Mouse (Mus musculus) thymus, adult 2 months (tissue): ENCODE data around the gene Hspb6. TPM values are rescaled to one million over a fixed set of nuclear protein-coding genes. Genes with fewer than 3 reads are reported as not detected.

ENCODE experiments used
- DNase-seq: peaks from one replicate; pipeline ENCODE4 v3.0.0; 2021
- H3K27ac ChIP-seq: fragments of 200-500 bp; 2 replicates; pipeline ENCODE4 v1.5.1; 2012; ENCODE audit warnings: low read length, control low read depth; ENCODE audit not compliant: control insufficient read depth, insufficient read depth
- H3K27me3 ChIP-seq: fragments of 200-500 bp; 2 replicates; pipeline ENCODE4 v1.6.1; 2012; ENCODE audit warnings: mild to moderate bottlenecking, low read length, moderate library complexity, mixed read lengths; ENCODE audit not compliant: control insufficient read depth, insufficient read depth
- H3K36me3 ChIP-seq: fragments of 200-500 bp; 2 replicates; pipeline ENCODE4 v1.6.1; 2012; ENCODE audit warnings: mild to moderate bottlenecking, low read length, moderate library complexity; ENCODE audit not compliant: control insufficient read depth, insufficient read depth
- H3K4me1 ChIP-seq: fragments of 200-500 bp; replicated peaks from 2 replicates; pipeline ENCODE4 v1.6.1; 2012; ENCODE audit warnings: low read length; ENCODE audit not compliant: control insufficient read depth, insufficient read depth
- H3K4me3 ChIP-seq: fragments of 200-500 bp; 2 replicates; pipeline ENCODE4 v1.5.1; 2012; ENCODE audit warnings: mild to moderate bottlenecking, low read length, control low read depth, moderate library complexity; ENCODE audit not compliant: control insufficient read depth, insufficient read depth
- CTCF ChIP-seq: fragments of 200-500 bp; IDR thresholded peaks from 2 replicates; pipeline ENCODE4 v1.5.1; 2012; ENCODE audit warnings: mild to moderate bottlenecking, control low read depth, low read length, moderate library complexity, borderline replicate concordance; ENCODE audit not compliant: control insufficient read depth, poor library complexity, insufficient read depth; ENCODE audit errors: extremely low read depth
- POLR2A ChIP-seq: fragments of 200-500 bp; IDR thresholded peaks from 2 replicates; pipeline ENCODE4 v1.6.1; 2012; ENCODE audit warnings: mild to moderate bottlenecking, low read length, control low read depth, moderate library complexity; ENCODE audit not compliant: control insufficient read depth, poor library complexity, insufficient read depth; ENCODE audit errors: extremely low read depth
- WGBS: fragments of 180-500 bp; shearing (Covaris S2); methylation state at CpG from one replicate; pipeline ENCODE4 v1.1.7; 2018; 5-methylcytosine and 5-hydroxymethylcytosine counted together
- polyA plus RNA-seq: library from polyadenylated mRNA; depleted of rRNA; stranded (reverse); fragments of >200 nt; gene quantifications from 2 replicates; pipeline ENCODE4 v1.2.3, GENCODE M21; 2012

The Hspb6 gene
- polyA plus RNA-seq, 1 experiment = 89.6 TPM

DNA sequence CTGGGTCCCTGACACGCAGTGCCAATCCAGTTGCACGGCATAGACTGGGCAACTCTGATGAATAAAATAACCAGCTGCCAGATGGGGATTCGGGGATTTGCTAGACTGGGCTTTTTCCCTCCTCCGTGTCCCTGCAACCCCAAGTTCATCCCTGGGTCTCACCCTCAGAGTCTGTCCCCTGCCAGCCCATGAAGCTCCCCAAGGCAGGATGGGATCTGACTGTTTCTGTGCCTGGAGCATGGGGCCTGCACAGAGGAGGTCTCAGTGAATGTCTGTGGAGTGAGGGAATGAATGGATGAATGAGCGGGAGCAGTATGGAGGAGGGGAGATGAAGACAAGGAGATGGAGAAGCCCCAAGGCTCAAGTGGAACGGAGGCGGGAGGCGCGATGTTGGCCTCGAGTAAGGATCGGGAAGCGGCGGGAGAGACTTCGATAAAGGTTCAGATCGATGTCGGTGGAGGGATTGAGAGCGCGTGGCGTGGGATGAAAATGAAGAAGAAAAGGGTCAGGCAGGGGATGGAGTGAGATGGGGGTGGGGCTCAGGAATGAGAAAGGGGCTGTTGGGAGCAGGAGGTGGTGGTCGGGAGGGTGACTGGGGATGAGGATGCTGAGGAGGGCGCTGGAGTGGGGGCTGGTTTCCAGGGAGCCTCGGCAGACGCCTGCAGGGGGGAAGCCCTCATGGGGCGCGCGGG, 17.9 kb upstream of the Hspb6 start:
- DNase-seq = peak; percentile 22
- 38% methylated on average over 26 of the region's 26 CpGs for WGBS

DNA sequence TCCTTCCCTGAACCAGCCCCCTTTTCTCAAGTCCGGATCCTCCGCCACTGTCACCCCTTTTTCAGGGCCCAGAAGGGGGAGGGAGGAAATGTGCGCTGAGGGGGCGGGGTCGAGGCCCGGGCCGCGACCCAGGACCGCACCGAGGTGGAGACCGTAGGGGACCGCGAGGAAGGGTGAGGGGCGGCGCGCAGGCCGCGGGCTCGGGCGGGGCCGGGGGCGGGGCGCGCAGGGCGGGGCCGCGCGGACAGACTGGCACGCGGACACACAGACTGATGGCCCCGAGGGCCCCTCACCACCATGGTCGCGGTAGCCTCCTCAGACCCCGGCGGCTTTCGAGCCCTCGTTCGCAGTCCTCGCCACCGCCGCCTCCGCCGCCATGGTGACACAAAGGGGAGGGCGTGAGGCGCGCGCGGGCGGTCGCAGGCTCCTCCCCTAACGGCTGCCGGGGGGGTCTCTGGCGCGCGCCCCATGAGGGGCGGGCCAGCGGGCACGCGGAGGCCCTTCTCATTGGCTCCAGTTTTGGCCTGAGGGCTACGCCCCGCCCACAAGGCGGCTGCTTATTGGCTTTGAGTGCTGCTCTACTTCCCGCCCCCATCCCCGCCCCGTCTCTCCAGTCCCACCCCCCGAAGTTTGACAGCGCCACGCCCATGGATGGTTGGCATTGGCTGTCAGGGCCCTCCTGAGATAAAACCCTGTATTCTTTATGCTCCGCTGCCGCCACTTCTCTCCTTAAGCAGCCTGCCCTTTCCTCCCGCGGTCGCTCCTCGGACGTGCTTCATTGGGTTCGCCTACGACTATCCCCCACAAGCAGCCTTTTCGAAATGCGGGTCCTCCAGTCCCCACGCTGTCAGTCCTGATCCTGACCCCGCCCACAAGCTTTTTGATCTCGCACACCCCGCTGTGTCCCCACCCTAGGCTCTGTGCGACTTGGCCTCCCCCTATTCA, 17.1 kb upstream of the Hspb6 start, which contains the start of gene Arhgap33:
TSS of gene Arhgap33 (minus strand) at position 428 of the 945 bp plus-strand sequence.
- WGBS = under 1% methylated on average over 71 of the region's 84 CpGs
- H3K27ac ChIP-seq = no peak within 1 kb of the TSS

More for the DNA sequence above, 17.9 kb upstream of the Hspb6 start:
- H3K27me3 ChIP-seq = no peaks in the 10 kb centered on the region
- peaks cover 20% of the 10 kb centered on the region for H3K36me3 ChIP-seq
- TF ChIP-seq POLR2A = no peak
- peak; percentile 25; the same call in 1 of the 2 replicates for TF ChIP-seq CTCF
- peak overlapping the region; percentile 80 for H3K4me3 ChIP-seq
- peaks cover 12% of the 10 kb centered on the region for H3K4me1 ChIP-seq
- H3K27ac ChIP-seq = no peak overlapping the region

DNA sequence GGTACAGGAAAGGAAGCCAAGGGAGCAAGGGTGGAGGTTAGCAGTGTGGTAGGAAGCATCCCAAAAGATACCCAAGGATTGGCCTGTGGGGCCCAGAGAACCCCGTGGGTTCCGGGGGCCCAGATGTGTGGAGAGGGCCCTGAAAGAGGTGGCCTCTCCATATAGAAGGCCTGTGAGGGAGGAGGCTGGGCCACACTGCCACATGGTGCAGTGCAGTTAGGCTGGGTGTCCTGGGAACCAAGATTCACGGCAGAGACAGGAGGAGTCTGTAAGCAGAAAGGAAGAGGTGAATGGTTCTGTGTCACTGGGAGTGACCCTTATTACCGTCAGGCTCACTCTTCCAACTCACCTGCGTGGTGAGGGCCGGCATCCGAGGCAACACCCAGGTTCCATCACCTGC, 11.4 kb upstream of the Hspb6 start:
- TF ChIP-seq CTCF = no peak
- TF ChIP-seq POLR2A = no peak
- WGBS = 99% methylated on average over 7 of the region's 7 CpGs
- Histone ChIP-seq H3K27me3 (no peaks in the 10 kb centered on the region), H3K4me1 (peaks cover 1% of the 10 kb centered on the region; the same call in 1 of the 2 replicates), H3K27ac (no peak overlapping the region), H3K4me3 (no peak overlapping the region), H3K36me3 (no peaks in the 10 kb centered on the region)
- no peak for DNase-seq

More for the DNA sequence above, 17.1 kb upstream of the Hspb6 start, which contains the start of gene Arhgap33:
- peaks cover 12% of the 10 kb centered on the region for H3K4me1 ChIP-seq
- H3K4me3 ChIP-seq = peak within 1 kb of the TSS; percentile 80
- TF ChIP-seq CTCF = 0 out of 2 replicates have a peak, but pooled peaks have one; percentile 20
- TF ChIP-seq POLR2A = 0 out of 2 replicates have a peak, but pooled peaks have one; percentile 15
- H3K27me3 ChIP-seq = no peaks in the 10 kb centered on the region
- H3K36me3 ChIP-seq = peaks cover 13% of the 10 kb centered on the region
- DNase-seq = peak; percentile 96

DNA sequence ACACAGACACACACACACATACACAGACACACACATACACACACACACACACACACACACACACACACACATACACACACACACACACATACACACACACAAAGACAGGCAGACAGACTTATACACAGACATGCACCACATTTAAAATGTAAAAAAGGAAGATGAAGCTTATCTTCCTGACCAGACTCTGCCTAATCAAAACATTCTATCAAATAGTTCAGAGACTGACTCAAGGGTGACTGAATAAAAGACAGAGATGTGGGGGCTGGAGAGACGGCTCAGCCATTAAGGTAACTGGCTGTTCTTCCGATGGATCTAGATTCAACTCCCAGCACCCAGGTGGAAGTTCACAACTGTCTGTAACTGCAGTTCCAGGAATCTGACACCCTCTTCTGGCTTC, 7.7 kb upstream of the Hspb6 start:
- Histone ChIP-seq H3K4me1 (no peaks in the 10 kb centered on the region), H3K4me3 (no peak overlapping the region), H3K27me3 (no peaks in the 10 kb centered on the region), H3K36me3 (peaks cover 5% of the 10 kb centered on the region), H3K27ac (no peak overlapping the region)
- WGBS = 96% methylated on average over 2 of the region's 2 CpGs
- no peak for DNase-seq
- no peak for TF ChIP-seq POLR2A

DNA sequence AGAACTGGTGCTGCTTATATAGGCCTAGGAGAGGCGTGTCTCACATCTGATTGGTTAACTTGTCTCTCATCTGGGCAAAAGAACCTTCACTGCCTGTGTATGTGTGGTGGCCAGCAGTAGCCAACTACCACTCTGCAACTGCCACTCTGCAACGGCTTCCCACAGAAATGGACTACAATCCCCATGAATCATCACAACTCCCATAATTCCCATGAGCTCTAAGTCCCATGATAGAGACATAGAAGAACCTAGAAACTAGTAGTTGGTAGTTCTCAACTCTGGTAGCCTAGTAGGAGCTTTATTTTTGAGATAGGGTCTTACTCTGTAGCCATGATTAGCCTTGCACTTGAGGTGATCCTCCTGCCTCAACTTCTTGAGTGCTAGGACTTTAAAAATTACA, 2.1 kb upstream of the Hspb6 start:
- TF ChIP-seq POLR2A (no peak), CTCF (no peak)

DNA sequence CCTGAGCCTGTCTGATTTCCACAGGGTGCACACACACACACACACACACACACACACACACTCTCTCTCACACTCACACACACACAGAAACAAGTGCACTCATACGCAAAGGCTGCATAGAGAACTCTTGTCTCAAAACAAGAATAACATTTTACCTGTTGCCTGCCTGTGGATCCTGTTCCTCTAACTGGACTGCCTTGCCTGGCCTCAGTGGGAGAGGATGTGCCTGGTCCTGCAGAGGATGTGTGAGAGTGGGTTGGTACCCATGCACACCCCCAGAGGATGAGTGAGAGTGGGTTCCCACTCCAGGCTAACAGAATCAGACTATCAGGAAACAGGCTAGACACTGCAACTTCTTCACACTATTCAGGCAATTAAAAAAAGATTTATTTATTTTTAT, 1.4 kb upstream of the Hspb6 start:
- no peaks in the 10 kb centered on the region for H3K27me3 ChIP-seq
- H3K4me1 ChIP-seq = peaks cover 11% of the 10 kb centered on the region
- no peak overlapping the region for H3K27ac ChIP-seq
- H3K36me3 ChIP-seq = peaks cover 13% of the 10 kb centered on the region
- no peak for DNase-seq
- no peak overlapping the region for H3K4me3 ChIP-seq
- TF ChIP-seq CTCF = no peak
- TF ChIP-seq POLR2A = no peak
- 97% methylated on average over 1 of the region's 1 CpGs for WGBS

More for the DNA sequence above, 2.1 kb upstream of the Hspb6 start:
- Histone ChIP-seq H3K27me3 (no peaks in the 10 kb centered on the region), H3K27ac (no peak overlapping the region), H3K4me3 (no peak overlapping the region), H3K4me1 (peaks cover 11% of the 10 kb centered on the region), H3K36me3 (peaks cover 5% of the 10 kb centered on the region)
- no peak for DNase-seq
- WGBS = 89% methylated on average over 2 of the region's 2 CpGs

DNA sequence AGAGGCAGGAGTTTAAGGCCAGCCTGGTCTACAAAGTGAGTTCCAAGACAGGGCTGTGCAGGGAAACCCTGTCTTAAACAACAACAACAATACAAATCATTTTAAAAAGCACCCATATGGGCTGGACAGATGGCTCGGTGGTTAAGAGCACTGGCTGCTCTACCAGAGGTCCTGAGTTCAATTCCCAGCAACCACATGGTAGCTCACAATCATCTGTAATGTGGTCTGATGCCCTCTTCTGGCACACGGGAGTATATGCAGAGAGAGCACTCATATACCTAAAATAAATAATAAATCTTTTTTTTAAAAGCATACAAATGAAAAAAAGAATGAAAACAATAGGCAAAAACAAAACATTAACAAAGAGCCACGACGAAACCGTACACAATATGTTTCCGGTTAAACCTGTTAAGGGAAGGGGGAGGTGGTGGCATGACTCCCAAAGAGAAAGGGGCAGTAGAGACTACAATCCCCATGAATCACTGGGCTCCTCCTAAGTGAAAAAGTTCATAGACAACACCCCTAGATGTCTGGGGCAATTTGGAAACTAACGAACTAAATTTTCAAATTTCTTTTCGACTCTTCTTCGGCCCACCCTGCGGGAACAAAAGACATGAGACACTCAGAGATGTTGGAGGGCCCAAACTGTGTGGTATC, 405 bp upstream of the Hspb6 start:
- Histone ChIP-seq H3K4me3 (peak overlapping the region; percentile 89), H3K36me3 (peaks cover 13% of the 10 kb centered on the region), H3K27me3 (no peaks in the 10 kb centered on the region), H3K4me1 (peaks cover 11% of the 10 kb centered on the region), H3K27ac (peak overlapping the region; percentile 97)
- TF ChIP-seq CTCF (no peak), POLR2A (no peak)
- WGBS = under 1% methylated on average over 10 of the region's 10 CpGs
- DNase-seq = no peak
